Mouse (Mus musculus): ENCODE measurements around the gene Ctsh.
"Not testable (repeated sequence)": the region's sequence is repeated elsewhere in the genome, so short reads cannot be mapped to it uniquely, and the experiment has no call there.

The Ctsh gene

GRCm38 (mm10) chr9:90055911-90056310, 2.0 kb downstream of the Ctsh start:
- intact Hi-C loops (cut with DNase I), result no loop called here

GRCm38 (mm10) chr9:90056716-90057115, 2.8 kb downstream of the Ctsh start:
- intact Hi-C loops (cut with DNase I), result no loop called here

GRCm38 (mm10) chr9:90059828-90060573, 6.0 kb downstream of the Ctsh start:
- intact Hi-C loops (cut with DNase I), result no loop called here

- intact Hi-C loops (cut with DNase I), result no loop called here
Observed at GRCm38 (mm10) chr9:90060574-90060875, 6.6 kb downstream of the Ctsh start.

- intact Hi-C loops (cut with DNase I), result not testable (repeated sequence)
Observed at GRCm38 (mm10) chr9:90060932-90061331, 7.0 kb downstream of the Ctsh start.

- intact Hi-C loops (cut with DNase I), result no loop called here
Observed at GRCm38 (mm10) chr9:90067341-90067740, 13.4 kb downstream of the Ctsh start.

- intact Hi-C loops (cut with DNase I), result no loop called here
Observed at GRCm38 (mm10) chr9:90068786-90069185, 14.8 kb downstream of the Ctsh start.

- intact Hi-C loops (cut with DNase I), result no loop called here
Observed at GRCm38 (mm10) chr9:90069485-90069884, 15.5 kb downstream of the Ctsh start.

GRCm38 (mm10) chr9:90070174-90070573, 16.2 kb downstream of the Ctsh start:
- intact Hi-C loops (cut with DNase I), result no loop called here

- intact Hi-C loops (cut with DNase I), result loop anchor here (5.0 kb wide), 1 partner anchor 248 kb away; no protein-coding TSS in a partner anchor
Observed at GRCm38 (mm10) chr9:90075336-90075735, 21.4 kb downstream of the Ctsh start.

- intact Hi-C loops (cut with DNase I), result loop anchor here (5.0 kb wide), 1 partner anchor 249 kb away; no protein-coding TSS in a partner anchor
Observed at GRCm38 (mm10) chr9:90076131-90076530, 22.2 kb downstream of the Ctsh start.

- intact Hi-C loops (cut with DNase I), result loop anchor here (5.0 kb wide), 1 partner anchor 250 kb away; no protein-coding TSS in a partner anchor
Observed at GRCm38 (mm10) chr9:90076849-90077461, 23.0 kb downstream of the Ctsh start.

- intact Hi-C loops (cut with DNase I), result not testable (repeated sequence)
Observed at GRCm38 (mm10) chr9:90081961-90082360, 28.0 kb downstream of the Ctsh start.

- intact Hi-C loops (cut with DNase I), result no loop called here
Observed at GRCm38 (mm10) chr9:90082992-90083391, 29.0 kb downstream of the Ctsh start.

GRCm38 (mm10) chr9:90084152-90084551, 30.2 kb downstream of the Ctsh start:
- intact Hi-C loops (cut with DNase I), result no loop called here

- intact Hi-C loops (cut with DNase I), result no loop called here
Observed at GRCm38 (mm10) chr9:90084766-90085468, 31.0 kb downstream of the Ctsh start.

- intact Hi-C loops (cut with DNase I), result no loop called here
Observed at GRCm38 (mm10) chr9:90087906-90088485, 34.0 kb downstream of the Ctsh start.

- intact Hi-C loops (cut with DNase I), result no loop called here
Observed at GRCm38 (mm10) chr9:90089339-90090104, 35.6 kb downstream of the Ctsh start.

GRCm38 (mm10) chr9:90098934-90099333, 45.0 kb downstream of the Ctsh start:
- intact Hi-C loops (cut with DNase I), result no loop called here

GRCm38 (mm10) chr9:90100760-90101159, 46.8 kb downstream of the Ctsh start:
- intact Hi-C loops (cut with DNase I), result no loop called here

- intact Hi-C loops (cut with DNase I), result no loop called here
Observed at GRCm38 (mm10) chr9:90105462-90105861, 51.5 kb downstream of the Ctsh start.

All from adrenal gland (tissue).